Mouse (Mus musculus): ENCODE results near the gene Drc7. TPM values are rescaled to one million over a fixed set of nuclear protein-coding genes. Genes with fewer than 3 reads are reported as not detected.

Gene Drc7
- not detected for polyA plus RNA-seq (2017; shearing (Covaris generic))

GRCm38 (mm10) chr8:95054927-95055510, at the start of gene Drc7:
TSS of gene Drc7 (plus strand) at chr8:95055103.

GRCm38 (mm10) chr8:95017451-95017850, 37.5 kb upstream of the Drc7 start, which contains the start of gene Adgrg3:
TSS of gene Adgrg3 (plus strand) at chr8:95017692.

GRCm38 (mm10) chr8:95080381-95081341, 25.8 kb downstream of the Drc7 start, which contains the start of gene Katnb1:
TSS of gene Katnb1 (plus strand) at chr8:95081186.

Other genes starting within 250 kb of the Drc7 start
- gene Ccl17, start 244.7 kb upstream of the Drc7 start, polyA plus RNA-seq (2017; shearing (Covaris generic)): 1 to 10 TPM in 1 of 2 experiments, not detected in 1; 5.2 TPM
- gene Coq9, start 216.8 kb upstream of the Drc7 start, polyA plus RNA-seq (2017; shearing (Covaris generic)): 10 to 100 TPM; 53.5 to 59.9 TPM
- 10 to 100 TPM; 88.9 to 98.2 TPM for gene Ciapin1, start 216.7 kb upstream of the Drc7 start, polyA plus RNA-seq (2017; shearing (Covaris generic))
- 100 to 1,000 TPM; 106 to 118 TPM for gene Polr2c, start 197.7 kb upstream of the Drc7 start, polyA plus RNA-seq (2017; shearing (Covaris generic))
- gene Dok4, start 178.8 kb upstream of the Drc7 start, polyA plus RNA-seq (2017; shearing (Covaris generic)): 1 to 10 TPM; 1.8 to 3.3 TPM
- 1 to 10 TPM; 1.7 to 3.9 TPM for gene Ccdc102a, start 137.0 kb upstream of the Drc7 start, polyA plus RNA-seq (2017; shearing (Covaris generic))
- gene Adgrg5, start 131.4 kb upstream of the Drc7 start, polyA plus RNA-seq (2017; shearing (Covaris generic)): under 1 TPM in 1 of 2 experiments, not detected in 1; 0.96 TPM
- gene Adgrg1, start 80.4 kb upstream of the Drc7 start, polyA plus RNA-seq (2017; shearing (Covaris generic)): 1 to 10 TPM; 2.2 to 3.3 TPM
- gene Adgrg3, start 37.4 kb upstream of the Drc7 start, polyA plus RNA-seq (2017; shearing (Covaris generic)): under 1 TPM; 0.34 to 0.56 TPM
- gene Katnb1, start 26.1 kb downstream of the Drc7 start, polyA plus RNA-seq (2017; shearing (Covaris generic)): 10 to 100 TPM; 16.9 to 22.5 TPM
- 1 to 10 TPM in 1 of 2 experiments, under 1 TPM in 1; 0.51 to 3.5 TPM for gene Kifc3, start 147.7 kb downstream of the Drc7 start, polyA plus RNA-seq (2017; shearing (Covaris generic))